Mouse (Mus musculus): ENCODE measurements around the gene Dgkg.

DNA sequence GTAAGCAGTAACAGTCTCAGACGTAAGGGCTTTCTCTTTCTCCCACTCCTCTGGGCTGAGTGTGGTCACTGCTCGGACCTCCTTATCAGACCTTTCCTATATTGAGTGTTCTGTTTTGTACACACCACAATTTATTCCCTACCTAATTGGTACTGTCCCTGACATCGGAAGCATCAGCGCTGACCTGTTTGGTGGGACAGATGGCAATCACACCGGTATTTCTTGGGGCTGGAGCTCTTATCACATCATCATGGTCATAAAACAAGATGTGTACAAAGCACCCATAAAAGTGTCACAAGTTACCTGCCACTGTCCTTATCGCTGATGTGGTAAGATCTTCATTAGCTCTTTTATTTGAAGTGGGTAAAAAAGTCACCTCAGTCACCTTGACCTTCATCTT lies 155.2 kb downstream of the Dgkg start:
- no peak for TF ChIP-seq CTCF (IDR thresholded peaks at IDR 0.05)
- no peak for TF ChIP-seq EP300 (IDR thresholded peaks at IDR 0.05)
